Comparison of ENCODE assay signal across 8 mouse cellular contexts in genomic region chr4:154904185-154905071, GRCm38 (mm10). TPM values are rescaled to one million over a fixed set of nuclear protein-coding genes. Genes with fewer than 3 reads are reported as not detected.
DNase-seq lines count a peak whose midpoint lies in the region; ATAC-seq lines count a peak whose summit lies in the region.

No protein-coding gene starts in this region.

- H3K4me2 ChIP-seq in hindbrain, embryonic 12.5 days (replicated peaks): peak overlapping the region; percentile 61
- H3K4me2 ChIP-seq in lung, embryonic 16.5 days (ENCODE audit: low read depth, low read length): peak overlapping the region; percentile 73

- peak; percentile 87 for DNase-seq in T-cell, adult 2 months (ENCODE audit: low spot score)
- peak; percentile 95 for DNase-seq in cerebellum, adult 9-10 months
- DNase-seq in forelimb bud, embryonic 11.5 days (ENCODE audit: low read depth, low spot score): peak; percentile 91
- DNase-seq in layer of hippocampus, adult 9-11 months: peak; percentile 88
- DNase-seq in ovary, postnatal 36 days (ENCODE audit: low spot score): peak; percentile 74
- peak; percentile 82 to 88 for DNase-seq in thymus, postnatal 36 days

- ATAC-seq in hindbrain, embryonic 12.5 days (ENCODE audit: low FRiP score): peak; percentile 91
- peak; percentile 95 for ATAC-seq in lung, embryonic 16.5 days (ENCODE audit: low read depth)

- H3K27me3 ChIP-seq in hindbrain, embryonic 12.5 days: no peaks in the 10 kb centered on the region; the same call in 1 of the 2 replicates
- H3K27me3 ChIP-seq in lung, embryonic 16.5 days (ENCODE audit: control insufficient read depth, insufficient read depth, low read depth, low read length): no peaks in the 10 kb centered on the region

- 2% methylated on average over 16 of the region's 16 CpGs for WGBS in hindbrain, embryonic 12.5 days
- WGBS in lung, embryonic 16.5 days: 1% methylated on average over 16 of the region's 16 CpGs

- no peaks in the 10 kb centered on the region for H3K36me3 ChIP-seq in hindbrain, embryonic 12.5 days
- no peaks in the 10 kb centered on the region for H3K36me3 ChIP-seq in lung, embryonic 16.5 days (ENCODE audit: control insufficient read depth, insufficient read depth, low read length)

- no peaks in the 10 kb centered on the region; the same call in 1 of the 2 replicates for H3K9me3 ChIP-seq in hindbrain, embryonic 12.5 days (replicated peaks)
- H3K9me3 ChIP-seq in lung, embryonic 16.5 days (ENCODE audit: control insufficient read depth, low read length): no peaks in the 10 kb centered on the region

- peak overlapping the region; percentile 38 for H3K4me3 ChIP-seq in hindbrain, embryonic 12.5 days
- peak overlapping the region; percentile 57 for H3K4me3 ChIP-seq in lung, embryonic 16.5 days (ENCODE audit: low read length)

- peak overlapping the region; percentile 12; the same call in 1 of the 2 replicates for H3K27ac ChIP-seq in hindbrain, embryonic 12.5 days
- H3K27ac ChIP-seq in lung, embryonic 16.5 days (ENCODE audit: low read length): peak overlapping the region; percentile 75

- peaks cover 2% of the 10 kb centered on the region for H3K4me1 ChIP-seq in hindbrain, embryonic 12.5 days
- peaks cover 4% of the 10 kb centered on the region for H3K4me1 ChIP-seq in lung, embryonic 16.5 days (replicated peaks; ENCODE audit: control insufficient read depth, insufficient read depth, low read length)

- H3K9ac ChIP-seq in hindbrain, embryonic 12.5 days: peak overlapping the region; percentile 38; the same call in 1 of the 2 replicates
- peak overlapping the region; percentile 70 for H3K9ac ChIP-seq in lung, embryonic 16.5 days (ENCODE audit: low read length)

RNA-seq across cellular contexts. Expression of gene Fam213b, which starts 5.5 kb away (rescaled TPM):
- polyA plus RNA-seq in hindbrain, embryonic 12.5 days (2016; fragmentation: Nextera tagmentation; extraction: Ambion mirVana): 38.0 and 40.2 TPM in 2 replicates
- polyA plus RNA-seq in lung, embryonic 16.5 days (2015; fragmentation: Nextera tagmentation; extraction: Ambion mirVana): 31.4 and 34.6 TPM in 2 replicates

RNA-seq across cellular contexts. Expression of gene Tnfrsf14, which starts 23.9 kb away (rescaled TPM):
- polyA plus RNA-seq in hindbrain, embryonic 12.5 days (2016; fragmentation: Nextera tagmentation; extraction: Ambion mirVana): 0.79 and 0.97 TPM in 2 replicates
- 1.7 and 1.9 TPM in 2 replicates for polyA plus RNA-seq in lung, embryonic 16.5 days (2015; fragmentation: Nextera tagmentation; extraction: Ambion mirVana)

RNA-seq across cellular contexts. Expression of gene Mmel1, which starts 35.0 kb away (rescaled TPM):
- polyA plus RNA-seq in hindbrain, embryonic 12.5 days (2016; fragmentation: Nextera tagmentation; extraction: Ambion mirVana): 0.40 and 0.41 TPM in 2 replicates
- polyA plus RNA-seq in lung, embryonic 16.5 days (2015; fragmentation: Nextera tagmentation; extraction: Ambion mirVana): 0.15 and 0.35 TPM in 2 replicates

RNA-seq across cellular contexts. Expression of gene Hes5, which starts 56.3 kb away (rescaled TPM):
- polyA plus RNA-seq in hindbrain, embryonic 12.5 days (2016; fragmentation: Nextera tagmentation; extraction: Ambion mirVana): 293 and 329 TPM in 2 replicates
- polyA plus RNA-seq in lung, embryonic 16.5 days (2015; fragmentation: Nextera tagmentation; extraction: Ambion mirVana): 0.54 and 0.55 TPM in 2 replicates

RNA-seq across cellular contexts. Expression of gene Pank4, which starts 59.5 kb away (rescaled TPM):
- polyA plus RNA-seq in hindbrain, embryonic 12.5 days (2016; fragmentation: Nextera tagmentation; extraction: Ambion mirVana): 42.5 and 44.5 TPM in 2 replicates
- polyA plus RNA-seq in lung, embryonic 16.5 days (2015; fragmentation: Nextera tagmentation; extraction: Ambion mirVana): 47.3 and 48.4 TPM in 2 replicates

Comparison
In these comparisons a context has a peak if more than half of its experiments do, and no peak if none do; other contexts are left out.
1. Peak in every context shown above with its lines: DNase-seq, ATAC-seq, H3K4me3 ChIP-seq and H3K27ac ChIP-seq.